Mouse (Mus musculus): Measurements from ENCODE around the gene Ifngr2. TPM values are rescaled to one million over a fixed set of nuclear protein-coding genes. Genes with fewer than 3 reads are reported as not detected.

Ifngr2 gene
- total RNA-seq, 2 experiments from 2014 or later = 38.5 to 40.9 TPM

- no peak for DNase-seq (ENCODE audit: low spot score in 2 of 2)
Observed at GRCm38 (mm10) chr16:91534888-91535287, 12.0 kb upstream of the Ifngr2 start.

- DNase-seq (ENCODE audit: low spot score in 2 of 2) = no peak
Observed at GRCm38 (mm10) chr16:91536372-91536771, 10.5 kb upstream of the Ifngr2 start.

DNA sequence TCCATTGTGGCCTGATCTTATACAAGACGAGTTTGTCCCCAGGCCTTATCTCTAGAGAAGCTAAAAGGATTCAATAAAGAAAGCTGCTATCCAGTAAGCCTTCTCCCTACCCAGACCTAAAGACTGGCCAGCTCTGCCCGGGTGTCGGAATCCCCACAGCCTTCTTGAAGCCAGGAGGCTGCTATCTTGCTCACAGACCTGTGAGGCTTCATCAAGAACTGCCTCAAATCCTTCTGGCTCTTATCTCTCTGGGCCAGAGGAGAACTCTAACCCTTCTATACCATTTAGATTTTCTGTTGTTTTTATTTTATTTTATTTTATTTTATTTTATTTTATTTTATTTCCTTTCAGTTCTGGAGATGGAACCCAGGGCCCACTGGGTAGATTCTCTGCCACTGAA lies 9.8 kb upstream of the Ifngr2 start:
- no peak for DNase-seq (ENCODE audit: low spot score in 2 of 2)

DNA sequence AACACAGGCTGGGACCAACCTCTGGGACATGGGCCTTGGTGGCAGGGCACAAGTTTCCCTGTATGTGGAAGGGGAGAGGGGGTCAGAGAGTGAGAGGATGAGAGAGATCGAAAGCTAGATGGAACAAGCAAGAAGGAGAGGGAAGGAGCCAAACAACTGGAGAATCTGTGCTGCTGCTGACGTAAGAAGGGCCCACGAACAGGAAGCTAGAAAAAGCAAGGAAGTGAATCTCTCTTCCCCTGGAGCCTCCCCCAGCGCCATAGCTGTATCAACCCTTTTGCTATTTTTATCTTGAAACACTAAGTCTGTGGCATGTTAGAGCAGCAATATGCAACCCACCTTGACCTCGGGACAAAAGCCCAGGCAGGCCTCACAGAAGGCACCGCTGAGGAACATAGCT lies 8.8 kb upstream of the Ifngr2 start:
- no peak for DNase-seq (ENCODE audit: low spot score in 2 of 2)

DNA sequence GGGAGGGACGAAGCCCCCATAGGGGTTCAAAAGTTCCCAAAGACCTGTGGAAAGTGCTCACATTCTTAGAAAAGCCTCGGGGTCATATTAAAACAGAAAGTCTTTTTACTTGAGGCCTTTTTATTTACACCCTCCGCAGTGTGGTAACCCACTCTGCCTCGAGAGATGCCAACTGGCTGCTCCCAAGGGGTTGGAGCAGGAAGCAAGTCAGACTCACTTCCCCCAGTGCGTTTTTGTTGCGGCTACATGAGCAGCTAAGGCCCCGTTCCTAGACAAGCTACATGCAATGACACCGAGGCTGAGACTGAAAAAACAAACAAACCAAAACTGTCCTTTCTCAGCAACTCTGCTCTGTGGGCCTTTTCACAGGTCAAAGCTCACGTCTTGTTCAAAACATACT lies 8.4 kb upstream of the Ifngr2 start:
- DNase-seq (ENCODE audit: low spot score in 2 of 2) = no peak

GRCm38 (mm10) chr16:91541573-91542081 lies 5.2 kb upstream of the Ifngr2 start:
- no peak for DNase-seq (ENCODE audit: low spot score in 2 of 2)

- no peak for DNase-seq (ENCODE audit: low spot score in 2 of 2)
Observed at GRCm38 (mm10) chr16:91543619-91544018, 3.3 kb upstream of the Ifngr2 start.

GRCm38 (mm10) chr16:91545597-91546281 lies 1.1 kb upstream of the Ifngr2 start:
- no peak for DNase-seq (ENCODE audit: low spot score in 2 of 2)

DNA sequence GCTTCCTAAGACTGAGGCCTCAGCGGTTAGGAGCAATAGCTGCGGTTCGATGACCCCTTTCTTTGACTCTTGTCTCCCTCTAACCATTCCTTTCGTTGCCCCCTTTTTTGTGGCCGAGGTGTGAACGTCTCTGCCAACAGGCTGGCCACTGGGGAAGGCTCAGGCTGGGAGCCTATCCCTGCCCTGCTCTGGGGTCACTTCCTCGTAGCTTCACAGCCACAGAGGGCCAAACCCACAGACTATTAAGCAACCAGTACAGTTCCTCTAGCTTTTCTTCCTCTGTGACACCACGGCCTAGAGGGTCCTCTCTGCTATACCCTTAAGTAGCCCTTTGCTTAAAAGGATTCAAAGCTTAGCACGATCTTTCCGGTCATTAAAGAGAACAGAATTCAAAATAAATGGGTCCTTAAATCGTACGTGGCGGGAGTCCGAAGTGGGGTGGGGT lies 459 bp upstream of the Ifngr2 start:
- no peak for DNase-seq (ENCODE audit: low spot score in 2 of 2)

GRCm38 (mm10) chr16:91547974-91548373 lies 1.1 kb downstream of the Ifngr2 start:
- DNase-seq (ENCODE audit: low spot score in 2 of 2) = no peak

DNA sequence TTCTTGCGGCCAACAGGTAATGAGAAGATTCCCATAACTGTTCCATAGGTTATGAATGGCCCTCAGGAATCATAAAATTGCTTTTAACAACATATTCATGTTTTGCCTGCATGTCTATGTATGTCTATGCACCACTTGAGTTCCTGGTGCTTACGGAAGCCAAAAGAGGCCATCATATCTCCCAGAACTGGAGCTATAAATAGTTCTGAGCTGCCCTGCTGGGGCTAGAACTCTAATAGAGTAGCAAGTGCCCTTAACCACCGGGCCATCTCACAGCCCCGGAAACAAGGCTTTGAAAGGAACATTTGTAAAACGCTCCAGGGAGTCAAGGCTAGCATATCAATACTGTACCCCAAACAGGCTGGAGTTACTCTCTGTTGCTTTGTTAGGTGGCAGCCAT lies 1.7 kb downstream of the Ifngr2 start:
- no peak for DNase-seq (ENCODE audit: low spot score in 2 of 2)

DNA sequence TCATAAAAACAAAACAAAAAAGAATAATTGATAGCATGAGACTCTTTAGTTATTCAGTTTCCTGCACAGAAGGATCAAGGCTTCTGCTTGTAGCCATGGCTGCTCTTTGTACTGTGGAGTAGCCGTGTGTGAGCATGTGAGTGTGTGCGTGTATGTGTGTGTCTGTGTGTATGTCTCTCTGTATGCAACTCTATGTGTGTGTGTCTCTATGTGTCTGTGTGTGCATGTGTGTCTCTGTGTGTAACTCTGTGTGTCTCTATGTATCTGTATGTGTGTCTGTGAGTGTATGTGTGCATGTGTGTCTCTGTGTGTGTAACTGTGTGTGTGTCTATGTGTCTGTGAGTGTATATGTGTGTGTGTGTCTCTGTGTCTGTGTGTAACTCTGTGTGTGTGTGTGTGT lies 2.1 kb downstream of the Ifngr2 start:
- DNase-seq (ENCODE audit: low spot score in 2 of 2) = no peak

- DNase-seq (ENCODE audit: low spot score in 2 of 2) = no peak
Observed at GRCm38 (mm10) chr16:91549616-91550015, 2.7 kb downstream of the Ifngr2 start.

- DNase-seq (ENCODE audit: low spot score in 2 of 2) = no peak
Observed at GRCm38 (mm10) chr16:91551081-91551524, 4.2 kb downstream of the Ifngr2 start.

DNA sequence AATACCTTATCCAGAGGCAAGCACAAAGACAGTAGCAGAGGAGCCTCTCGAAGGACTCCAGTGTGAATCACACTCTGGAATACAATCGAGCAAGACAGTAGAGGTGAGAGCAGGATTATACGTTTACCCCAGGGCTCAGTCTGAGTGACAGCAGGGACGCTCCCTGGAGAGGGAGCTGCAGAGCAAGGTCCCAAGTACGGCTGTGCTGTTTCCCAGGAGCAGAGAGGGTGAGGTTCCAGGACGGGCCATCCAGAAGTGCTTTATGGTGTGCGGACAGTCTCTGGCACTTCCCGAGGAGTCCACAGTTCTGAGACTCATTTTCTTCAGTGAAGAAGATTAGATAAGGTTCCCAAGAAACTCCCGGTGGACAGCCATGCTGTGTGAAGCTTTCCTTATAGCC lies 5.2 kb downstream of the Ifngr2 start:
- no peak for DNase-seq (ENCODE audit: low spot score in 2 of 2)

DNA sequence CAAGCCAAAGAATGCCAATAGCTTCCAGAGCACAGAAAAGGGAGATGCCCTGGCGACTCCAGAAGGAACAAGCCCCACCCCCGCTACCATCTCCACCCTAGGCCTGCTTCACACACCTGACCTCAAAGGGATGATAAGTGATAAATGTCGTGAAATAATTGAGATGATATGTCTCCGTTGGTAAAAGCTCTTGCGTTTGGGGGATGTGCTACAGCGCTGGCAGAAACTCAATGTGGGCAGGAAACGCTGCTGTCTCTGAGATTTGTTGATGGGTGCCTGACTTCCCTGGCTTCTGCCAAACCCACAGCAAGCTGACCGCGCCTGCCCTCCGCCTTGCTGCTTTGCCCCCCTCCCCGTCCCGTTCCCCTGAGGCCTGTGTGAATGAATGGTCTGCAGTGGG lies 6.8 kb downstream of the Ifngr2 start:
- DNase-seq (ENCODE audit: low spot score in 2 of 2) = no peak

DNA sequence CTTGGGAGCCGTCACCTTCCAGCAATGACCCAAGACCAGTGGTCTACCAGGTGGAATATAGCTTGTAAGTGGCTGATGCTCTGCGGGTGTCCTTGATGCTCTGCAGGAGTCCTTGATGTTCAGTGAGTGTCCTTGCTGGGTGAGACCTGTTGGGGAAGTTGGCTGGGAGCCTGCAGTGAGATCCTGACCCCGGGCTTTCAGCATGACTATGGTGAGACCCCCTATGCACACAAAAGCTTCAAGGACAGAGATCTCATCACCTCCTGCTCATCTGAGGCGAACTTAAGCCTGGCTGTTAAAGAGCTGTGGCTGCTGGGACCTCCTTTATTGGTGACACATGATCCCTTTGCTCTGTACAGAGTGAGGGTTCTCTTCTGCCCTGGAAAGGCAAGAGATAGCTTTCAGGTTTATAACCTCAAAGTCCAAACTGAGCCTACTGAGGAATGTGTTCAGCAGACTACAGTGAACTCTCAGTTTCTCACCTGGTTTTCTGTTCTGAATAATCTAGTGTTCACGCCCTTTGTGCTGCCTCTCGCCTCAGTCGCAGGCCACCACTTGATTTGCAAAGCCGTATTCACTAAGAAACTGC lies 8.2 kb downstream of the Ifngr2 start:
- DNase-seq (ENCODE audit: low spot score in 2 of 2) = no peak

DNA sequence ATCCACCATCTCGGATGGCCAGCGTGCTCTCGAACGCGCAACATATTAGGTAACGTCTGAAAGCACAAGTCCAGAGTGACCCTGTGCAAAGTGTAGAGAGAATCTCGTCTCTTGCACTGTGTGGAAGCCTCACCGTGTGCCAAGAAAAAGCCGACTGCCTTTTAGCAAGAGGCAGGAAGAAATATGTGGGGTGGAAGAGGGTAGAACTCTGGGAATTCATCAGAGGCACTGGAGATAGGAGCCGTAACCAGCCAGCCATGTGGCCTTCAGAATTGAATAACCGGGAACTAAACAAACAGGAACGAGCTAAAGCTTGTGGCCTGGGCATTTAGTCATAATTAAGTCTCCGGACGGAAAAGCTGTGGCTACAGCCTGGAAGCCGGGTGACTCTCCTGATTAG lies 9.8 kb downstream of the Ifngr2 start:
- DNase-seq (ENCODE audit: low spot score in 2 of 2) = no peak

- no peak for DNase-seq (ENCODE audit: low spot score in 2 of 2)
Observed at GRCm38 (mm10) chr16:91557214-91557613, 10.3 kb downstream of the Ifngr2 start.

GRCm38 (mm10) chr16:91557693-91558092 lies 10.8 kb downstream of the Ifngr2 start:
- no peak for DNase-seq (ENCODE audit: low spot score in 2 of 2)

GRCm38 (mm10) chr16:91561099-91561498 lies 14.2 kb downstream of the Ifngr2 start:
- no peak for DNase-seq (ENCODE audit: low spot score in 2 of 2)

GRCm38 (mm10) chr16:91561541-91562457 lies 14.9 kb downstream of the Ifngr2 start:
- no peak for DNase-seq (ENCODE audit: low spot score in 2 of 2)
